In the genomic region with DNA sequence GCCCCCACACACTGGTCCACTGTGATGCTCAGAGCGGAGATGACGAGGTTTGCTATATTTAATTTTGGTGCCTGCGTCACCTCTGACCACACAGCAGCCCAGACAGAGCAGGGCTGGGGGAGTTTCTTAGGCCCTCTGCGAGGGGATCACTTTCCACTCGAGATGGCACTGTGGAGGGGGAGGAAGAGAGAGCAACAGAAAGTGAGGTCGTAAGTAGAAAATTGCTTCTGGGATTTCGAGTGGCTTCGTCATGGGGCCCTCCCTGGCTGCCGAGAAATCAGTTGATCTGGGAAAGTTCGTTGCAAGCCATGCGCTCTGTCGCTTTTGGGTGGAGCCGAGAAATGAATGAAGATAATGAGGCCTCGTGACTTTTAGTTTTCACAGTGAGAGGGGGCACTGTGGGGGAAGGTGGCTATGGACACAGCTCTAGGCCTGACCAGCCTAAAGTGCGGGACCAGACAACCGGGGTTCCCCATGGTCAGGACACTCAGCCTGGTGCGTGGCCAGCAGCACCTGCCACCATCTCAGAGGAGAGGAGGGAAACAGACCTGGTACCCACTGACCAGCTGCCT, we compare ENCODE assay signal across 26 mouse cellular contexts. TPM values are rescaled to one million over a fixed set of nuclear protein-coding genes. Genes with fewer than 3 reads are reported as not detected.
DNase-seq lines count a peak whose midpoint lies in the region; ATAC-seq lines count a peak whose summit lies in the region.
"Had no signal": no experiment of that assay in that cellular context is flagged by ENCODE, and none has a peak within 500 bp of the region (broad histone marks: within the 10 kb centered on the region; RNA-seq: fewer than 3 reads in every experiment).

No protein-coding gene starts in this region.

- H3K27ac ChIP-seq in forebrain, embryonic 12.5 days: no peak overlapping the region
- H3K27ac ChIP-seq in forebrain, embryonic 13.5 days: no peak overlapping the region
- H3K27ac ChIP-seq in liver, embryonic 11.5 days (ENCODE audit: low read depth, low read length): peak overlapping the region; percentile 16
- H3K27ac ChIP-seq in neural tube, embryonic 15.5 days (replicated peaks): no peak overlapping the region
- H3K27ac ChIP-seq: left cerebral cortex, adult 2 months; neural tube, embryonic 12.5 days had no signal

- no peak overlapping the region for H3K4me2 ChIP-seq in forebrain, embryonic 12.5 days
- H3K4me2 ChIP-seq in forebrain, embryonic 13.5 days: no peak overlapping the region
- H3K4me2 ChIP-seq in liver, embryonic 11.5 days: 0 out of 2 replicates have a peak overlapping the region, but pooled peaks have one; percentile 2
- H3K4me2 ChIP-seq in neural tube, embryonic 15.5 days: no peak overlapping the region
- H3K4me2 ChIP-seq: heart, embryonic 11.5 days; lung, embryonic 14.5 days; midbrain, embryonic 11.5 days; neural tube, embryonic 12.5 days had no signal

- H3K9me3 ChIP-seq in forebrain, embryonic 12.5 days: 0 out of 2 replicates have a peak, but pooled peaks cover 3% of the 10 kb centered on the region
- no peaks in the 10 kb centered on the region; the same call in 1 of the 2 replicates for H3K9me3 ChIP-seq in forebrain, embryonic 13.5 days (replicated peaks)
- H3K9me3 ChIP-seq in liver, embryonic 11.5 days (ENCODE audit: control insufficient read depth, low read length): 0 out of 2 replicates have a peak, but pooled peaks cover 2% of the 10 kb centered on the region
- H3K9me3 ChIP-seq in neural tube, embryonic 15.5 days (replicated peaks): no peaks in the 10 kb centered on the region
- H3K9me3 ChIP-seq: neural tube, embryonic 12.5 days had no signal

- 70% methylated on average over 17 of the region's 17 CpGs for WGBS in forebrain, embryonic 12.5 days
- WGBS in forebrain, embryonic 13.5 days: 67% methylated on average over 17 of the region's 17 CpGs
- 48% methylated on average over 17 of the region's 17 CpGs for WGBS in liver, embryonic 11.5 days
- WGBS in neural tube, embryonic 15.5 days: 72% methylated on average over 17 of the region's 17 CpGs

- no peaks in the 10 kb centered on the region for H3K4me1 ChIP-seq in forebrain, embryonic 12.5 days
- no peaks in the 10 kb centered on the region for H3K4me1 ChIP-seq in forebrain, embryonic 13.5 days
- peaks cover 30% of the 10 kb centered on the region for H3K4me1 ChIP-seq in liver, embryonic 11.5 days (replicated peaks; ENCODE audit: control insufficient read depth, insufficient read depth, low read length)
- no peaks in the 10 kb centered on the region for H3K4me1 ChIP-seq in neural tube, embryonic 15.5 days
- H3K4me1 ChIP-seq: neural tube, embryonic 12.5 days had no signal

- 0 out of 2 replicates have a peak overlapping the region, but pooled peaks have one; percentile 17 for H3K9ac ChIP-seq in forebrain, embryonic 12.5 days
- H3K9ac ChIP-seq in forebrain, embryonic 13.5 days: no peak overlapping the region
- peak overlapping the region; percentile 31 for H3K9ac ChIP-seq in liver, embryonic 11.5 days (ENCODE audit: low read depth, low read length)
- H3K9ac ChIP-seq in neural tube, embryonic 15.5 days (replicated peaks): no peak overlapping the region
- H3K9ac ChIP-seq: lung, embryonic 14.5 days; neural tube, embryonic 12.5 days had no signal

- H3K36me3 ChIP-seq in forebrain, embryonic 12.5 days (replicated peaks): no peaks in the 10 kb centered on the region
- no peaks in the 10 kb centered on the region for H3K36me3 ChIP-seq in forebrain, embryonic 13.5 days (ENCODE audit: poor library complexity, severe bottlenecking)
- no peaks in the 10 kb centered on the region for H3K36me3 ChIP-seq in liver, embryonic 11.5 days (ENCODE audit: control insufficient read depth, insufficient read depth, low read length)
- H3K36me3 ChIP-seq in neural tube, embryonic 15.5 days: no peaks in the 10 kb centered on the region
- H3K36me3 ChIP-seq: neural tube, embryonic 12.5 days had no signal

- H3K4me3 ChIP-seq in forebrain, embryonic 12.5 days (replicated peaks): no peak overlapping the region
- no peak overlapping the region for H3K4me3 ChIP-seq in forebrain, embryonic 13.5 days
- no peak overlapping the region for H3K4me3 ChIP-seq in liver, embryonic 11.5 days (ENCODE audit: low read depth, low read length)
- no peak overlapping the region for H3K4me3 ChIP-seq in neural tube, embryonic 15.5 days (replicated peaks)
- H3K4me3 ChIP-seq: left cerebral cortex, adult 2 months; neural tube, embryonic 12.5 days had no signal

- DNase-seq in retina, postnatal 1 day: peak; percentile 36
- no peak for DNase-seq in retina, embryonic 14.5 days (ENCODE audit: low spot score)
- no peak for DNase-seq in liver, embryonic 11.5 days (ENCODE audit: low spot score)
- DNase-seq: adrenal gland, postnatal 10 days; cerebellum, adult 18-20 months; cerebellum, postnatal 36 days; kidney, adult 2 months; kidney, postnatal 25 days; left cerebral cortex, postnatal 4 days; lung, embryonic 14.5 days; lung, postnatal 4 days; thymus, postnatal 25 days had no signal

- no peak for ATAC-seq in forebrain, embryonic 12.5 days (ENCODE audit: low FRiP score)
- ATAC-seq in forebrain, embryonic 13.5 days: no peak
- peak; percentile 56 for ATAC-seq in liver, embryonic 11.5 days (replicated peaks; ENCODE audit: low FRiP score)
- ATAC-seq in megakaryocyte-erythroid progenitor cell, adult 5-6 weeks (replicated peaks; ENCODE audit: low FRiP score, low TSS enrichment, poor library complexity, severe bottlenecking): peak; percentile 36; the same call in 1 of the 2 replicates
- no peak for ATAC-seq in neural tube, embryonic 15.5 days (ENCODE audit: low FRiP score)
- no peak for ATAC-seq in granulocyte monocyte progenitor cell, adult 5-6 weeks (replicated peaks; ENCODE audit: poor library complexity, severe bottlenecking)
- ATAC-seq: forebrain, embryonic 16.5 days had no signal

- H3K27me3 ChIP-seq in forebrain, embryonic 12.5 days: no peaks in the 10 kb centered on the region
- H3K27me3 ChIP-seq in forebrain, embryonic 13.5 days: no peaks in the 10 kb centered on the region
- H3K27me3 ChIP-seq in liver, embryonic 11.5 days (replicated peaks; ENCODE audit: control insufficient read depth, insufficient read depth, low read length): no peaks in the 10 kb centered on the region
- H3K27me3 ChIP-seq in neural tube, embryonic 15.5 days (replicated peaks): no peaks in the 10 kb centered on the region
- H3K27me3 ChIP-seq: neural tube, embryonic 12.5 days had no signal

RNA-seq across cellular contexts. Expression of gene Il13, which starts 7.6 kb away (rescaled TPM):
- not detected in 2 replicates for polyA plus RNA-seq in forebrain, embryonic 12.5 days (2016; fragmentation: Nextera tagmentation; extraction: Ambion mirVana)
- polyA plus RNA-seq in forebrain, embryonic 13.5 days (2015; fragmentation: Nextera tagmentation; extraction: Ambion mirVana): not detected in 2 replicates
- not detected in 2 replicates for polyA plus RNA-seq in liver, embryonic 11.5 days (2014; fragmentation: Nextera tagmentation; extraction: Ambion mirVana)
- not detected in 2 replicates for total RNA-seq in megakaryocyte-erythroid progenitor cell, adult 5-6 weeks (2014; fragmentation: Nextera tagmentation)
- not detected in 2 replicates for total RNA-seq in megakaryocyte-erythroid progenitor cell, adult 5-6 weeks (2017)
- 0.20 TPM in 1 of 2 replicates, not detected in the other for polyA plus RNA-seq in neural tube, embryonic 15.5 days (2015; fragmentation: Nextera tagmentation; extraction: Ambion mirVana)
- not detected in 2 replicates for total RNA-seq in granulocyte monocyte progenitor cell, adult 5-6 weeks (2014; fragmentation: Nextera tagmentation)
- total RNA-seq in granulocyte monocyte progenitor cell, adult 5-6 weeks (2017): not detected in 2 replicates
- total RNA-seq: adrenal gland, postnatal 10 days; gastrocnemius, postnatal 4 days; hematopoietic stem cell, adult 5-6 weeks; left cerebral cortex, adult 2 months; left cerebral cortex, postnatal 4 days had no signal
- polyA plus RNA-seq: brain, embryonic 14.5 days; forebrain, embryonic 16.5 days; heart, embryonic 11.5 days; kidney, adult 2 months; lung, embryonic 14.5 days; midbrain, embryonic 11.5 days; neural tube, embryonic 12.5 days had no signal

RNA-seq across cellular contexts. Expression of gene Il4, which starts 8.4 kb away (rescaled TPM):
- polyA plus RNA-seq in forebrain, embryonic 12.5 days (2016; fragmentation: Nextera tagmentation; extraction: Ambion mirVana): 1.4 and 2.6 TPM in 2 replicates
- polyA plus RNA-seq in forebrain, embryonic 13.5 days (2015; fragmentation: Nextera tagmentation; extraction: Ambion mirVana): 1.8 and 2.9 TPM in 2 replicates
- polyA plus RNA-seq in liver, embryonic 11.5 days (2014; fragmentation: Nextera tagmentation; extraction: Ambion mirVana): 1.9 and 3.2 TPM in 2 replicates
- total RNA-seq in megakaryocyte-erythroid progenitor cell, adult 5-6 weeks (2014; fragmentation: Nextera tagmentation): not detected in 2 replicates
- total RNA-seq in megakaryocyte-erythroid progenitor cell, adult 5-6 weeks (2017): 3.5 and 5.0 TPM in 2 replicates
- 5.0 and 5.4 TPM in 2 replicates for polyA plus RNA-seq in neural tube, embryonic 15.5 days (2015; fragmentation: Nextera tagmentation; extraction: Ambion mirVana)
- 1.5 TPM in 1 of 2 replicates, not detected in the other for total RNA-seq in granulocyte monocyte progenitor cell, adult 5-6 weeks (2014; fragmentation: Nextera tagmentation)
- total RNA-seq in granulocyte monocyte progenitor cell, adult 5-6 weeks (2017): not detected in 2 replicates
- total RNA-seq: adrenal gland, postnatal 10 days; left cerebral cortex, adult 2 months; left cerebral cortex, postnatal 4 days had no signal
- polyA plus RNA-seq: brain, embryonic 14.5 days; kidney, adult 2 months; testis, adult 2 months had no signal

RNA-seq across cellular contexts. Expression of gene Kif3a, which starts 59.7 kb away (rescaled TPM):
- 120 and 145 TPM in 2 replicates for polyA plus RNA-seq in forebrain, embryonic 12.5 days (2016; fragmentation: Nextera tagmentation; extraction: Ambion mirVana)
- polyA plus RNA-seq in forebrain, embryonic 13.5 days (2015; fragmentation: Nextera tagmentation; extraction: Ambion mirVana): 199 and 202 TPM in 2 replicates
- polyA plus RNA-seq in liver, embryonic 11.5 days (2014; fragmentation: Nextera tagmentation; extraction: Ambion mirVana): 22.3 and 27.4 TPM in 2 replicates
- total RNA-seq in megakaryocyte-erythroid progenitor cell, adult 5-6 weeks (2014; fragmentation: Nextera tagmentation): 14.4 and 14.6 TPM in 2 replicates
- 20.0 and 21.9 TPM in 2 replicates for total RNA-seq in megakaryocyte-erythroid progenitor cell, adult 5-6 weeks (2017)
- polyA plus RNA-seq in neural tube, embryonic 15.5 days (2015; fragmentation: Nextera tagmentation; extraction: Ambion mirVana): 275 and 338 TPM in 2 replicates
- total RNA-seq in granulocyte monocyte progenitor cell, adult 5-6 weeks (2014; fragmentation: Nextera tagmentation): 7.5 and 11.8 TPM in 2 replicates
- 2.4 and 5.7 TPM in 2 replicates for total RNA-seq in granulocyte monocyte progenitor cell, adult 5-6 weeks (2017)

Comparison
In these comparisons a context has a peak if more than half of its experiments do, and no peak if none do; other contexts are left out.
1. H3K9ac ChIP-seq: peak in forebrain, embryonic 12.5 days (single experiment) and liver, embryonic 11.5 days (single experiment); none in forebrain, embryonic 13.5 days (single experiment) and neural tube, embryonic 15.5 days (single experiment).
2. ATAC-seq: peak in liver, embryonic 11.5 days (single experiment) and megakaryocyte-erythroid progenitor cell, adult 5-6 weeks (single experiment); none in forebrain, embryonic 12.5 days (single experiment), forebrain, embryonic 13.5 days (single experiment), neural tube, embryonic 15.5 days (single experiment) and granulocyte monocyte progenitor cell, adult 5-6 weeks (single experiment).